Mouse (Mus musculus): ENCODE data around the gene Olfr896-ps1. TPM values are rescaled to one million over a fixed set of nuclear protein-coding genes. Genes with fewer than 3 reads are reported as not detected.

Gene Olfr896-ps1
- total RNA-seq (2014; fragmentation: Nextera tagmentation) (not detected in 2 replicates), total RNA-seq (2017) (not detected in 2 replicates)

GRCm38 (mm10) chr9:38290807-38291206 lies at the start of gene Olfr896-ps1:
TSS of gene Olfr896-ps1 (plus strand) at chr9:38291107.
- ATAC-seq (replicated peaks; ENCODE audit: low FRiP score, low TSS enrichment, poor library complexity, severe bottlenecking) = no peak

- ATAC-seq (replicated peaks; ENCODE audit: low FRiP score, low TSS enrichment, poor library complexity, severe bottlenecking) = no peak
Measured at GRCm38 (mm10) chr9:38252474-38252873, 38.4 kb upstream of the Olfr896-ps1 start, which contains the start of gene Olfr143. TSS of gene Olfr143 (plus strand) at chr9:38252774.

DNA sequence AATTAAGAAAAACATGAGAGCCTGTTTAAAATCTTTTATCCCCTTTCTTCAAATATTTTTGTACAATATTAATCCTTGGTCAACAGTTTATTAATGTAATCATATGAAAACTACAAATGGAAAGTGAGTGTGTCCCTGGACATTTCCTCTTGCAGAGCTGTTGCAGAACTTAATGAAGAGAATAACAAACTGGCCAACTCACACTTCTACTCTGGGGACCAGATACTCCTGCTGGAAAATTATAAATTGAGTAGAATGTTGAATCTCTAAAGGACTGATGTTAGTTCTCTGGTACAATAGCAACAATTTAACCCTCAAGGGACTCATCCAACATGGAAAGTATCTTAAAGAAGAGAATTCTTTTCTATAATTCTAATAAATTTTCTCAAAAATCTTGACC lies 23.4 kb upstream of the Olfr896-ps1 start, which contains the start of gene Olfr895:
Olfr895 (plus strand) TSS at position 301 of the 400 bp plus-strand sequence.
- ATAC-seq (replicated peaks; ENCODE audit: low FRiP score, low TSS enrichment, poor library complexity, severe bottlenecking) = no peak

- ATAC-seq (replicated peaks; ENCODE audit: low FRiP score, low TSS enrichment, poor library complexity, severe bottlenecking) = no peak
Measured at GRCm38 (mm10) chr9:38328760-38329159, 37.9 kb downstream of the Olfr896-ps1 start, which contains the start of gene Olfr25. TSS of gene Olfr25 (plus strand) at chr9:38329060.

Other genes with a start within 250 kb of the Olfr896-ps1 start
- not detected in 2 replicates for gene Olfr884, start 244.6 kb upstream of the Olfr896-ps1 start, total RNA-seq (2014; fragmentation: Nextera tagmentation)
- not detected in 2 replicates for gene Olfr884, start 244.6 kb upstream of the Olfr896-ps1 start, total RNA-seq (2017)
- not detected in 2 replicates for gene Olfr885, start 229.8 kb upstream of the Olfr896-ps1 start, total RNA-seq (2014; fragmentation: Nextera tagmentation)
- gene Olfr885, start 229.8 kb upstream of the Olfr896-ps1 start, total RNA-seq (2017) = not detected in 2 replicates
- not detected in 2 replicates for gene Olfr887, start 207.0 kb upstream of the Olfr896-ps1 start, total RNA-seq (2014; fragmentation: Nextera tagmentation)
- not detected in 2 replicates for gene Olfr887, start 207.0 kb upstream of the Olfr896-ps1 start, total RNA-seq (2017)
- not detected in 2 replicates for gene Olfr888, start 183.0 kb upstream of the Olfr896-ps1 start, total RNA-seq (2014; fragmentation: Nextera tagmentation)
- not detected in 2 replicates for gene Olfr888, start 183.0 kb upstream of the Olfr896-ps1 start, total RNA-seq (2017)
- 0.13 and 0.15 TPM in 2 replicates for gene Olfr889, start 175.9 kb upstream of the Olfr896-ps1 start, total RNA-seq (2014; fragmentation: Nextera tagmentation)
- not detected in 2 replicates for gene Olfr889, start 175.9 kb upstream of the Olfr896-ps1 start, total RNA-seq (2017)
- gene Olfr890, start 148.6 kb upstream of the Olfr896-ps1 start, total RNA-seq (2014; fragmentation: Nextera tagmentation) = not detected in 2 replicates
- gene Olfr890, start 148.6 kb upstream of the Olfr896-ps1 start, total RNA-seq (2017) = not detected in 2 replicates
- gene Olfr891, start 110.3 kb upstream of the Olfr896-ps1 start, total RNA-seq (2014; fragmentation: Nextera tagmentation) = not detected in 2 replicates
- gene Olfr891, start 110.3 kb upstream of the Olfr896-ps1 start, total RNA-seq (2017) = not detected in 2 replicates
- not detected in 2 replicates for gene Olfr893, start 82.7 kb upstream of the Olfr896-ps1 start, total RNA-seq (2014; fragmentation: Nextera tagmentation)
- gene Olfr893, start 82.7 kb upstream of the Olfr896-ps1 start, total RNA-seq (2017) = not detected in 2 replicates
- not detected in 2 replicates for gene Olfr894, start 73.1 kb upstream of the Olfr896-ps1 start, total RNA-seq (2014; fragmentation: Nextera tagmentation)
- not detected in 2 replicates for gene Olfr894, start 73.1 kb upstream of the Olfr896-ps1 start, total RNA-seq (2017)
- not detected in 2 replicates for gene Olfr143, start 38.3 kb upstream of the Olfr896-ps1 start, total RNA-seq (2014; fragmentation: Nextera tagmentation)
- gene Olfr143, start 38.3 kb upstream of the Olfr896-ps1 start, total RNA-seq (2017) = not detected in 2 replicates
- not detected in 2 replicates for gene Olfr895, start 23.3 kb upstream of the Olfr896-ps1 start, total RNA-seq (2014; fragmentation: Nextera tagmentation)
- not detected in 2 replicates for gene Olfr895, start 23.3 kb upstream of the Olfr896-ps1 start, total RNA-seq (2017)
- gene Olfr25, start 38.0 kb downstream of the Olfr896-ps1 start, total RNA-seq (2014; fragmentation: Nextera tagmentation) = not detected in 2 replicates
- gene Olfr25, start 38.0 kb downstream of the Olfr896-ps1 start, total RNA-seq (2017) = not detected in 2 replicates
- gene Olfr898, start 57.3 kb downstream of the Olfr896-ps1 start, total RNA-seq (2014; fragmentation: Nextera tagmentation) = not detected in 2 replicates
- not detected in 2 replicates for gene Olfr898, start 57.3 kb downstream of the Olfr896-ps1 start, total RNA-seq (2017)
- not detected in 2 replicates for gene Olfr250, start 75.8 kb downstream of the Olfr896-ps1 start, total RNA-seq (2014; fragmentation: Nextera tagmentation)
- gene Olfr250, start 75.8 kb downstream of the Olfr896-ps1 start, total RNA-seq (2017) = not detected in 2 replicates
- gene Olfr251, start 86.0 kb downstream of the Olfr896-ps1 start, total RNA-seq (2014; fragmentation: Nextera tagmentation) = not detected in 2 replicates
- not detected in 2 replicates for gene Olfr251, start 86.0 kb downstream of the Olfr896-ps1 start, total RNA-seq (2017)
- not detected in 2 replicates for gene Olfr147, start 110.6 kb downstream of the Olfr896-ps1 start, total RNA-seq (2014; fragmentation: Nextera tagmentation)
- not detected in 2 replicates for gene Olfr147, start 110.6 kb downstream of the Olfr896-ps1 start, total RNA-seq (2017)
- not detected in 2 replicates for gene Olfr901, start 138.3 kb downstream of the Olfr896-ps1 start, total RNA-seq (2014; fragmentation: Nextera tagmentation)
- gene Olfr901, start 138.3 kb downstream of the Olfr896-ps1 start, total RNA-seq (2017) = not detected in 2 replicates
- gene Olfr902, start 156.5 kb downstream of the Olfr896-ps1 start, total RNA-seq (2014; fragmentation: Nextera tagmentation) = not detected in 2 replicates
- gene Olfr902, start 156.5 kb downstream of the Olfr896-ps1 start, total RNA-seq (2017) = not detected in 2 replicates
- gene Olfr904, start 172.0 kb downstream of the Olfr896-ps1 start, total RNA-seq (2014; fragmentation: Nextera tagmentation) = not detected in 2 replicates
- not detected in 2 replicates for gene Olfr904, start 172.0 kb downstream of the Olfr896-ps1 start, total RNA-seq (2017)
- gene Olfr905, start 180.0 kb downstream of the Olfr896-ps1 start, total RNA-seq (2014; fragmentation: Nextera tagmentation) = not detected in 2 replicates
- gene Olfr905, start 180.0 kb downstream of the Olfr896-ps1 start, total RNA-seq (2017) = not detected in 2 replicates
- not detected in 2 replicates for gene Olfr906, start 196.0 kb downstream of the Olfr896-ps1 start, total RNA-seq (2014; fragmentation: Nextera tagmentation)
- not detected in 2 replicates for gene Olfr906, start 196.0 kb downstream of the Olfr896-ps1 start, total RNA-seq (2017)
- gene Olfr907, start 204.7 kb downstream of the Olfr896-ps1 start, total RNA-seq (2014; fragmentation: Nextera tagmentation) = not detected in 2 replicates
- not detected in 2 replicates for gene Olfr907, start 204.7 kb downstream of the Olfr896-ps1 start, total RNA-seq (2017)
- gene Olfr911-ps1, start 230.5 kb downstream of the Olfr896-ps1 start, total RNA-seq (2014; fragmentation: Nextera tagmentation) = not detected in 2 replicates
- gene Olfr911-ps1, start 230.5 kb downstream of the Olfr896-ps1 start, total RNA-seq (2017) = not detected in 2 replicates
- gene Olfr910, start 246.7 kb downstream of the Olfr896-ps1 start, total RNA-seq (2014; fragmentation: Nextera tagmentation) = not detected in 2 replicates
- not detected in 2 replicates for gene Olfr910, start 246.7 kb downstream of the Olfr896-ps1 start, total RNA-seq (2017)